Mouse (Mus musculus): ENCODE data around the gene Trp53bp2. TPM values are rescaled to one million over a fixed set of nuclear protein-coding genes. Genes with fewer than 3 reads are reported as not detected.

Gene Trp53bp2
- polyA plus RNA-seq, 1 experiment from 2014 or later, result 28.0 TPM

DNA sequence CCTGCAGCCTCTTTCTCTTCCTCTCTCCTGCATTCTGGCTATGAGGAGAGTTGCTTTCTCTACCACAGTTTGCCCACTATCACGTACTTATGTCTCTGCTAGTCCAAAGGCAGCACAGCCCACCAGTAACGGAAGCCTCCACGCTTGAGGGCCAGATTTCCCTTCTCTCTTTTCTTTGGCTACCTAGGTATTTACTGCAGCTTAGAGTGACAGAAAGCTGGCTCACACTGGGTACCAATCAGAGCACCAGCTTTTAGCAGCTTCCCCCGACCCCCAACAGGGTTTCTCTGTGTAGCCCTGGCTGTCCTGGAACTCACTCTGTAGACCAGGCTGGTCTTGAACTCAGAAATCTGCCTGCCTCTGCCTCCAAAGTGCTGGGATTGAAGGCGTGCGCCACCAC, 31.5 kb upstream of the Trp53bp2 start:
- DNase-seq (ENCODE audit: low spot score) (no peak), ATAC-seq (ENCODE audit: low FRiP score) (no peak)
- 82% methylated on average over 6 of the region's 6 CpGs for WGBS
- H3K4me3 ChIP-seq (ENCODE audit: low read depth, low read length), result no peak overlapping the region
- no peaks in the 10 kb centered on the region for H3K36me3 ChIP-seq (ENCODE audit: control insufficient read depth, insufficient read depth, low read length)
- H3K4me1 ChIP-seq (replicated peaks; ENCODE audit: control insufficient read depth, insufficient read depth, low read length), result no peaks in the 10 kb centered on the region
- no peak overlapping the region for H3K4me2 ChIP-seq (replicated peaks; ENCODE audit: low read depth, low read length)
- H3K9me3 ChIP-seq (ENCODE audit: control insufficient read depth, low read length), result no peaks in the 10 kb centered on the region
- H3K27ac ChIP-seq (ENCODE audit: low read depth, low read length), result no peak overlapping the region
- no peaks in the 10 kb centered on the region for H3K27me3 ChIP-seq (ENCODE audit: control insufficient read depth, insufficient read depth, low read length)
- H3K9ac ChIP-seq (ENCODE audit: low read depth, low read length), result no peak overlapping the region

- no peak overlapping the region for H3K4me3 ChIP-seq (ENCODE audit: low read depth, low read length)
- H3K4me1 ChIP-seq (replicated peaks; ENCODE audit: control insufficient read depth, insufficient read depth, low read length), result no peaks in the 10 kb centered on the region
- H3K4me2 ChIP-seq (replicated peaks; ENCODE audit: low read depth, low read length), result no peak overlapping the region
- DNase-seq (ENCODE audit: low spot score), result no peak
- H3K36me3 ChIP-seq (ENCODE audit: control insufficient read depth, insufficient read depth, low read length), result no peaks in the 10 kb centered on the region
- no peaks in the 10 kb centered on the region for H3K9me3 ChIP-seq (ENCODE audit: control insufficient read depth, low read length)
- no peaks in the 10 kb centered on the region for H3K27me3 ChIP-seq (ENCODE audit: control insufficient read depth, insufficient read depth, low read length)
- ATAC-seq (ENCODE audit: low FRiP score), result no peak
- WGBS, result 87% methylated on average over 11 of the region's 11 CpGs
- no peak overlapping the region for H3K9ac ChIP-seq (ENCODE audit: low read depth, low read length)
- H3K27ac ChIP-seq (ENCODE audit: low read depth, low read length), result no peak overlapping the region
Observed at GRCm38 (mm10) chr1:182378205-182378835, 30.7 kb upstream of the Trp53bp2 start.

- WGBS, result 87% methylated on average over 7 of the region's 7 CpGs
- no peaks in the 10 kb centered on the region for H3K27me3 ChIP-seq (ENCODE audit: control insufficient read depth, insufficient read depth, low read length)
Observed at GRCm38 (mm10) chr1:182378876-182379275, 30.1 kb upstream of the Trp53bp2 start.

GRCm38 (mm10) chr1:182380683-182381082, 28.3 kb upstream of the Trp53bp2 start:
- Histone ChIP-seq H3K9ac (ENCODE audit: low read depth, low read length) (no peak overlapping the region), H3K4me3 (ENCODE audit: low read depth, low read length) (no peak overlapping the region), H3K36me3 (ENCODE audit: control insufficient read depth, insufficient read depth, low read length) (no peaks in the 10 kb centered on the region), H3K4me1 (replicated peaks; ENCODE audit: control insufficient read depth, insufficient read depth, low read length) (no peaks in the 10 kb centered on the region), H3K27me3 (ENCODE audit: control insufficient read depth, insufficient read depth, low read length) (no peaks in the 10 kb centered on the region), H3K9me3 (ENCODE audit: control insufficient read depth, low read length) (no peaks in the 10 kb centered on the region), H3K4me2 (replicated peaks; ENCODE audit: low read depth, low read length) (no peak overlapping the region), H3K27ac (ENCODE audit: low read depth, low read length) (no peak overlapping the region)
- ATAC-seq (ENCODE audit: low FRiP score) (no peak), DNase-seq (ENCODE audit: low spot score) (no peak)
- 85% methylated on average over 7 of the region's 7 CpGs for WGBS

More at GRCm38 (mm10) chr1:182378876-182379275, 30.1 kb upstream of the Trp53bp2 start:
- Histone ChIP-seq H3K9ac (ENCODE audit: low read depth, low read length) (no peak overlapping the region), H3K9me3 (ENCODE audit: control insufficient read depth, low read length) (no peaks in the 10 kb centered on the region), H3K27ac (ENCODE audit: low read depth, low read length) (no peak overlapping the region), H3K4me2 (replicated peaks; ENCODE audit: low read depth, low read length) (no peak overlapping the region), H3K4me1 (replicated peaks; ENCODE audit: control insufficient read depth, insufficient read depth, low read length) (no peaks in the 10 kb centered on the region), H3K4me3 (ENCODE audit: low read depth, low read length) (no peak overlapping the region), H3K36me3 (ENCODE audit: control insufficient read depth, insufficient read depth, low read length) (no peaks in the 10 kb centered on the region)
- ATAC-seq (ENCODE audit: low FRiP score) (no peak), DNase-seq (ENCODE audit: low spot score) (no peak)

- Histone ChIP-seq H3K27me3 (ENCODE audit: control insufficient read depth, insufficient read depth, low read length) (no peaks in the 10 kb centered on the region), H3K4me3 (ENCODE audit: low read depth, low read length) (no peak overlapping the region), H3K9ac (ENCODE audit: low read depth, low read length) (no peak overlapping the region), H3K27ac (ENCODE audit: low read depth, low read length) (no peak overlapping the region), H3K36me3 (ENCODE audit: control insufficient read depth, insufficient read depth, low read length) (no peaks in the 10 kb centered on the region), H3K4me2 (replicated peaks; ENCODE audit: low read depth, low read length) (no peak overlapping the region), H3K9me3 (ENCODE audit: control insufficient read depth, low read length) (no peaks in the 10 kb centered on the region), H3K4me1 (replicated peaks; ENCODE audit: control insufficient read depth, insufficient read depth, low read length) (no peaks in the 10 kb centered on the region)
- ATAC-seq (ENCODE audit: low FRiP score) (no peak), DNase-seq (ENCODE audit: low spot score) (no peak)
- WGBS, result 82% methylated on average over 3 of the region's 3 CpGs
Observed at GRCm38 (mm10) chr1:182381327-182381726, 27.6 kb upstream of the Trp53bp2 start.

DNA sequence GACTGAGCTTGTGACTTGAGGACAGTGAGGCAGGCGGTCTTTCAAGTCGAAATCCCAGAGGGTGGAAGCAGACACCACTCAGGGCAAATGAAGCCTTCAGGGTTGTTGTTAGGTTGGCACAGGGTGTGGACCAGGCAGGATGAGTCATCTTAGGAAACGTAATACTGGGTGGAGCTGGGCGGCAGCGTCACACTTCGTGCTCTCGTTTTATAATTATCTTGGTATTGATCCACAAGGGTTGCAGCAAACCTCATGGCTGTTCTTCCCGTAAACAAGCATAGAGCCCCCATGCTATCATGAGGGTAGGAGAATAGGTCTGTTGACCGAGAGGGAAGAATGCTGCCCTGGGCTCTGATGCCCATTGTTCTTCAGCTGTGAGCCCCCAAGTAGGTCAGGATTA, 25.9 kb upstream of the Trp53bp2 start:
- no peak for ATAC-seq (ENCODE audit: low FRiP score)
- Histone ChIP-seq H3K4me1 (replicated peaks; ENCODE audit: control insufficient read depth, insufficient read depth, low read length) (no peaks in the 10 kb centered on the region), H3K27me3 (ENCODE audit: control insufficient read depth, insufficient read depth, low read length) (no peaks in the 10 kb centered on the region), H3K36me3 (ENCODE audit: control insufficient read depth, insufficient read depth, low read length) (no peaks in the 10 kb centered on the region), H3K27ac (ENCODE audit: low read depth, low read length) (no peak overlapping the region), H3K4me3 (ENCODE audit: low read depth, low read length) (no peak overlapping the region), H3K9me3 (ENCODE audit: control insufficient read depth, low read length) (no peaks in the 10 kb centered on the region), H3K4me2 (replicated peaks; ENCODE audit: low read depth, low read length) (no peak overlapping the region), H3K9ac (ENCODE audit: low read depth, low read length) (no peak overlapping the region)
- no peak for DNase-seq (ENCODE audit: low spot score)
- WGBS, result 67% methylated on average over 9 of the region's 9 CpGs

DNA sequence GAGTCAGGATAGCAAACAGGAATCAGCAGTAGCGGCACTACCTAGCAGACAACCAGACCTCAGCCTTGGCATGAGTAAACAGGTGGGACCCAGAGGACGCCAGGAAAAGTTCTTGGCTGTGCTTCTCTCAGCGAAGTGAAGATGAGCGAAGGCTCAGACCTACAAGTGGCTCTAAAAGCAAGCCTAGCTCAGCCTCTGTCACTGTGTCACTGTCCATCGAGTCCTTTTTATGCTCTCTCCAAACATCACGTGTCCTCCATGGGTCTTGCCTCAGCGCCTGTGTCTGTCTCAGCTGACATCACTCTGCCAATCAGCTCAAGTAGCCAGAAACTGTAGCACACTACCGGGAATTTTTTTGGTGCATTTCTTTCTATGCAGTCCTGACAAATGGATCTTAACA, 22.5 kb upstream of the Trp53bp2 start:
- Histone ChIP-seq H3K9me3 (ENCODE audit: control insufficient read depth, low read length) (no peaks in the 10 kb centered on the region), H3K27me3 (ENCODE audit: control insufficient read depth, insufficient read depth, low read length) (no peaks in the 10 kb centered on the region), H3K36me3 (ENCODE audit: control insufficient read depth, insufficient read depth, low read length) (no peaks in the 10 kb centered on the region), H3K9ac (ENCODE audit: low read depth, low read length) (no peak overlapping the region), H3K4me3 (ENCODE audit: low read depth, low read length) (no peak overlapping the region), H3K4me1 (replicated peaks; ENCODE audit: control insufficient read depth, insufficient read depth, low read length) (no peaks in the 10 kb centered on the region), H3K27ac (ENCODE audit: low read depth, low read length) (no peak overlapping the region), H3K4me2 (replicated peaks; ENCODE audit: low read depth, low read length) (no peak overlapping the region)
- WGBS, result 90% methylated on average over 8 of the region's 8 CpGs
- DNase-seq (ENCODE audit: low spot score), result no peak
- ATAC-seq (ENCODE audit: low FRiP score), result no peak

DNA sequence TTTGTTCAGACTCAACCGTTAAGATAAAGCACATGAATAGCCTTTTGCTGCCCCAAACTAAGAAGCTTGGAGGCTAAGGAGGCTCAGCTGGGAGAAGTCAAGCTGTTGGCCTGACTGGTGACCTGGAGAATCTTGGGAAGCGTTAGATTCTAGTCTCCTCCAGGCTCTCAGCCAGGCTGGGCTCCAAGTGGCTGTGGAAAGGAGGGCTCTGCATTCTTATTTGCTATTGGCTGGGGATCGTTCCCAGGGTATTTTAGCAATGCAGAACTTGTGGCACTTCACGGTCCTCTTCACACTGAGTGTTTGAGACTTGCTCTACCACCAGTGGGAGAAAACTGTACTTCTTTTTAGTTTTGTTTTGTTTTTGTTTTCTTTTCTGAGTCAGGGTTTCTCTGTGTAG, 20.2 kb upstream of the Trp53bp2 start:
- H3K4me1 ChIP-seq (replicated peaks; ENCODE audit: control insufficient read depth, insufficient read depth, low read length), result no peaks in the 10 kb centered on the region
- no peaks in the 10 kb centered on the region for H3K9me3 ChIP-seq (ENCODE audit: control insufficient read depth, low read length)
- H3K4me3 ChIP-seq (ENCODE audit: low read depth, low read length), result no peak overlapping the region
- 64% methylated on average over 4 of the region's 4 CpGs for WGBS
- DNase-seq (ENCODE audit: low spot score) (no peak), ATAC-seq (ENCODE audit: low FRiP score) (no peak)
- H3K27ac ChIP-seq (ENCODE audit: low read depth, low read length), result no peak overlapping the region
- no peak overlapping the region for H3K9ac ChIP-seq (ENCODE audit: low read depth, low read length)
- H3K36me3 ChIP-seq (ENCODE audit: control insufficient read depth, insufficient read depth, low read length), result no peaks in the 10 kb centered on the region
- no peak overlapping the region for H3K4me2 ChIP-seq (replicated peaks; ENCODE audit: low read depth, low read length)
- H3K27me3 ChIP-seq (ENCODE audit: control insufficient read depth, insufficient read depth, low read length), result no peaks in the 10 kb centered on the region

DNA sequence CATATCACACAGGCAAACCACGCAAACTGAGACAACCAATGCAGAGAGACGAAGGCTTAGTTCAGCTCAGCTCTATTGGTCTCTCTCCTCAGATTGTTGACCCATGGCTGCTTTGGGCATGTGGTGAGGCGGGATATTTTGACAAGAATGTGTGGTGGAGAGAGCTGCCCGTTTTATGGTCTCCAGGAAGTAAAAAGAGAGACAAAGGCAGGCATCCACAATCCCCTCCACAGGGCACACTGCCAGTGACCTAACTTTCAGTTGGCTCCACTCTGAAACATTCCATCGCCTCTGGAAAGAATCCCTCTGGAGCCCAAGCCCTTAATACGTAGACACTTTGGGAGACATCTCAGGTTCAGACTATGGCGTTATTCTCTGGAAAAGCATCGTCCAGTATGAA, 10.8 kb upstream of the Trp53bp2 start:
- Histone ChIP-seq H3K9me3 (ENCODE audit: control insufficient read depth, low read length) (no peaks in the 10 kb centered on the region), H3K4me2 (replicated peaks; ENCODE audit: low read depth, low read length) (no peak overlapping the region), H3K4me3 (ENCODE audit: low read depth, low read length) (no peak overlapping the region), H3K27me3 (ENCODE audit: control insufficient read depth, insufficient read depth, low read length) (no peaks in the 10 kb centered on the region), H3K9ac (ENCODE audit: low read depth, low read length) (no peak overlapping the region), H3K4me1 (replicated peaks; ENCODE audit: control insufficient read depth, insufficient read depth, low read length) (no peaks in the 10 kb centered on the region), H3K27ac (ENCODE audit: low read depth, low read length) (no peak overlapping the region), H3K36me3 (ENCODE audit: control insufficient read depth, insufficient read depth, low read length) (no peaks in the 10 kb centered on the region)
- ATAC-seq (ENCODE audit: low FRiP score), result no peak
- WGBS, result 80% methylated on average over 8 of the region's 8 CpGs
- no peak for DNase-seq (ENCODE audit: low spot score)
